Mouse (Mus musculus) midbrain, embryonic 12.5 days (tissue): Measurements from ENCODE around the gene Tcte3. TPM values are rescaled to one million over a fixed set of nuclear protein-coding genes. Genes with fewer than 3 reads are reported as not detected.
"Not testable (repeated sequence)": the region's sequence is repeated elsewhere in the genome, so short reads cannot be mapped to it uniquely, and the experiment has no call there.

Source experiments
- ATAC-seq: fragments of 200-750 bp; cut with Nextera tagmentation; 2 replicates; pipeline ENCODE4 v1.8.0; 2017; ENCODE audit warnings: low read depth, moderate TSS enrichment, moderate library complexity; ENCODE audit not compliant: low FRiP score
- H3K27ac ChIP-seq: fragments of 300-500 bp; sonication (generic); replicated peaks from 2 replicates; pipeline ENCODE4 v1.5.1; 2016; ENCODE audit warnings: mild to moderate bottlenecking
- H3K27me3 ChIP-seq: fragments of 300-500 bp; sonication (generic); 2 replicates; pipeline ENCODE4 v1.6.1; 2016; ENCODE audit warnings: mild to moderate bottlenecking
- H3K36me3 ChIP-seq: fragments of 300-500 bp; sonication (generic); 2 replicates; pipeline ENCODE4 v1.6.1; 2016
- H3K4me1 ChIP-seq: fragments of 300-500 bp; sonication (generic); 2 replicates; pipeline ENCODE4 v1.6.1; 2016
- H3K4me2 ChIP-seq: fragments of 300-500 bp; sonication (generic); replicated peaks from 2 replicates; pipeline ENCODE4 v1.6.1; 2016; ENCODE audit warnings: mild to moderate bottlenecking, moderate library complexity
- H3K4me3 ChIP-seq: fragments of 300-500 bp; sonication (generic); 2 replicates; pipeline ENCODE4 v1.5.1; 2016; ENCODE audit warnings: mild to moderate bottlenecking
- H3K9ac ChIP-seq: fragments of 300-500 bp; sonication (generic); replicated peaks from 2 replicates; pipeline ENCODE4 v1.6.1; 2016; ENCODE audit warnings: mild to moderate bottlenecking, moderate library complexity
- H3K9me3 ChIP-seq: fragments of 300-500 bp; sonication (generic); 2 replicates; pipeline ENCODE4 v1.6.1; 2016; ENCODE audit warnings: mild to moderate bottlenecking
- WGBS: fragments of 180-500 bp; shearing (Covaris S2); methylation state at CpG from one replicate; pipeline ENCODE4 v1.1.7; 2016; 5-methylcytosine and 5-hydroxymethylcytosine counted together
- polyA plus RNA-seq: library from polyadenylated mRNA; unstranded; fragments of >200 nt; fragmentation: Nextera tagmentation; extraction: Ambion mirVana; gene quantifications from 2 replicates; pipeline ENCODE4 v1.2.1, GENCODE M21; 2016

Gene Tcte3
- polyA plus RNA-seq, 1 experiment from 2014 or later, result not detected

DNA sequence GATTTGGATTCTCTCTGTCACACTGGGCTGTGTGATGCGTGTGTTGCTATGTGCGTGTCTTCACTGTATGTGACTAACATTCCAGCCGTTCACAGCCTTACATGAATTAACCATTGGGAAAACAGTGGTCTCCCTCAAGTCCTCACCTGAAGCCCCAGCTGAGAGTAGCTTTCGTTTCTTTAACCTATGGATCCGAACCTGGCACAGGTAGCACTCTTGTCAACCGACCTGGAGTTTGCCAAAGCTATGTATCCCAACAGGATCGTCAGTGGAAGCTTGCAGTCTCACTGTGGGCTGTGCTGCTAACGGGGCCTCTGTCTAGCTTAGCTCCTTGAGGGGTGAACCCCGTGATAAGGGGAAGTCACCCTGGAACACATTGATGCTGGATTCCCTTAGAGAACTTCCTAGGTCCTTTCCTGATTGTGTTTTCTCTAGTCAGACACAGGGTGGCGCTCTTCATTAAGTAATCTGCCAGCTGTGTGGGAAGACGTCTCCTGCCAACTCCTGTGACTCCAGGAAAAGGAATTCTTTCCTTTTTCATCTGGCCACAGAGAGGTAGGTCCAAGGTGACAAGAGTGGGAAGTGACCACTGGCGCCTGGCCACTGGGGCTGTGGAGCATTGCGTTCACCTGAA lies 24.2 kb upstream of the Tcte3 start:
- Histone ChIP-seq H3K36me3 (peaks cover 23% of the 10 kb centered on the region), H3K4me3 (0 out of 2 replicates have a peak overlapping the region, but pooled peaks have one; percentile 9), H3K4me2 (peak overlapping the region; percentile 41), H3K27ac (peak overlapping the region; percentile 70), H3K9me3 (no peaks in the 10 kb centered on the region), H3K9ac (no peak overlapping the region), H3K27me3 (0 out of 2 replicates have a peak, but pooled peaks cover 7% of the 10 kb centered on the region), H3K4me1 (peaks cover 7% of the 10 kb centered on the region)
- 43% methylated on average over 13 of the region's 13 CpGs for WGBS
- peak; percentile 80 for ATAC-seq

GRCm38 (mm10) chr17:15060356-15060755 lies 19.1 kb upstream of the Tcte3 start:
- no peak overlapping the region for H3K9ac ChIP-seq
- ATAC-seq, result no peak
- peaks cover 62% of the 10 kb centered on the region for H3K36me3 ChIP-seq
- 88% methylated on average over 6 of the region's 6 CpGs for WGBS
- no peaks in the 10 kb centered on the region for H3K4me1 ChIP-seq
- no peaks in the 10 kb centered on the region for H3K27me3 ChIP-seq
- H3K4me3 ChIP-seq, result no peak overlapping the region
- H3K9me3 ChIP-seq, result no peaks in the 10 kb centered on the region
- H3K4me2 ChIP-seq, result no peak overlapping the region
- no peak overlapping the region for H3K27ac ChIP-seq

DNA sequence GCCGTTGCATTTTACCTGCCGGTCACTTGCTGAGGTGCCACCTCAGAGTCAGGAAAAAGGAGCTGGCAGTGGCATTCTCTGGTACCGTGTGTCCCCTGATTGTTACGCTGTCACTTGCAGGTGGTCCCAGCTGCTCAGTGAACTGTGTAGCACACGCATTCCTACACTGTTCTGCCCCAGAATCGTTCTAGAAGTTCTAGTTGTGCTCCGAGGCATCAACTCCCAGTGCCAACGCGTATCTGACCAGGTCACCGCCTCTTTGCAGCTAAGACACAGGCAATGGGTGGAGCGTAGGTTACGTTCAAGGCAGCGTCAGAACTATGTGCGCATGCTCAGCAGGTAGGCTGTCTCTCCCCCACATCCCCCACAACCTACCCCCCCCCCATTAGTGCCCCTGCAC lies 18.4 kb upstream of the Tcte3 start:
- H3K4me3 ChIP-seq, result no peak overlapping the region
- H3K9me3 ChIP-seq, result no peaks in the 10 kb centered on the region
- peaks cover 68% of the 10 kb centered on the region for H3K36me3 ChIP-seq
- H3K27me3 ChIP-seq, result no peaks in the 10 kb centered on the region
- no peak overlapping the region for H3K4me2 ChIP-seq
- WGBS, result 94% methylated on average over 14 of the region's 14 CpGs
- no peak for ATAC-seq
- no peaks in the 10 kb centered on the region for H3K4me1 ChIP-seq
- H3K27ac ChIP-seq, result no peak overlapping the region
- H3K9ac ChIP-seq, result no peak overlapping the region

DNA sequence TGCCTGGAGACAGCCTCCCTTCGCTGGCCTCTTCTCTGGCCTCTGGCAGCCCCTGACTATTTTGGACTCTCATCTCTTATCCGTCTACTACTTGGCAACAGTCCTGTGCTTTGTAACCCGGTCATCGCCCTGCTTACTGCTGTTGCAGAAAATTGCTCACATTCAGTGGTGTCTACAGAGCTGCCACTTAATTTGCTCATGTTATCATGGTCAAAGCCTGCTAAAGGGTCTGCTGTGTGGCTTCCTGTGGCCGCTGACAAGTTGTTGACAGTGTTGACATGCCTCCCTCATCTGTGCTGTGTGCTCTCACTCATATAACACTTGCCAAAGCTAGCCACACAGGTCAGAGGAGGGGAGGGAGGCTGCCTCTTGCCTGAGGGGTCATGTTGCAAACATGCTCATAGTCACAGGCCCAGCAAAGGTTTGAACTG lies 16.9 kb upstream of the Tcte3 start:
- H3K9ac ChIP-seq, result no peak overlapping the region
- H3K36me3 ChIP-seq, result peaks cover 68% of the 10 kb centered on the region
- no peaks in the 10 kb centered on the region for H3K4me1 ChIP-seq
- H3K27ac ChIP-seq, result no peak overlapping the region
- H3K4me3 ChIP-seq, result no peak overlapping the region
- no peaks in the 10 kb centered on the region for H3K9me3 ChIP-seq
- no peak overlapping the region for H3K4me2 ChIP-seq
- no peak for ATAC-seq
- no peaks in the 10 kb centered on the region for H3K27me3 ChIP-seq
- 89% methylated on average over 5 of the region's 5 CpGs for WGBS

- Histone ChIP-seq H3K4me3 (no peak overlapping the region), H3K9me3 (no peaks in the 10 kb centered on the region), H3K27ac (no peak overlapping the region), H3K9ac (no peak overlapping the region), H3K4me2 (no peak overlapping the region), H3K27me3 (no peaks in the 10 kb centered on the region), H3K36me3 (peaks cover 49% of the 10 kb centered on the region), H3K4me1 (no peaks in the 10 kb centered on the region)
- ATAC-seq, result no peak
- WGBS, result 93% methylated on average over 4 of the region's 4 CpGs
Measured at GRCm38 (mm10) chr17:15055925-15056324, 14.6 kb upstream of the Tcte3 start.

GRCm38 (mm10) chr17:15053829-15054200 lies 12.5 kb upstream of the Tcte3 start:
- not testable (repeated sequence) for H3K27me3 ChIP-seq, H3K9me3 ChIP-seq, H3K4me3 ChIP-seq, H3K27ac ChIP-seq, ATAC-seq, H3K4me2 ChIP-seq, H3K4me1 ChIP-seq, H3K9ac ChIP-seq
- WGBS, result 93% methylated on average over 13 of the region's 13 CpGs
- H3K36me3 ChIP-seq, result peaks cover 30% of the 10 kb centered on the region

GRCm38 (mm10) chr17:15053183-15053828 lies 12.0 kb upstream of the Tcte3 start:
- WGBS, result 87% methylated on average over 6 of the region's 8 CpGs
- H3K27me3 ChIP-seq, H3K9ac ChIP-seq, H3K27ac ChIP-seq, H3K4me1 ChIP-seq, H3K9me3 ChIP-seq, ATAC-seq, H3K4me3 ChIP-seq, H3K4me2 ChIP-seq: not testable (repeated sequence)
- peaks cover 24% of the 10 kb centered on the region for H3K36me3 ChIP-seq

GRCm38 (mm10) chr17:15052766-15053165 lies 11.5 kb upstream of the Tcte3 start:
- H3K4me3 ChIP-seq, H3K27me3 ChIP-seq, H3K4me2 ChIP-seq, H3K9ac ChIP-seq, H3K4me1 ChIP-seq, H3K27ac ChIP-seq, ATAC-seq, H3K9me3 ChIP-seq: not testable (repeated sequence)
- 64% methylated on average over 1 of the region's 1 CpGs for WGBS
- peaks cover 19% of the 10 kb centered on the region for H3K36me3 ChIP-seq

- not testable (repeated sequence) for H3K4me2 ChIP-seq, H3K4me3 ChIP-seq, H3K36me3 ChIP-seq, H3K9me3 ChIP-seq, H3K27me3 ChIP-seq, H3K9ac ChIP-seq, ATAC-seq, H3K27ac ChIP-seq, H3K4me1 ChIP-seq
- no CpG with 5 or more reads among the region's 1 CpGs for WGBS
Measured at GRCm38 (mm10) chr17:15050338-15050737, 9.1 kb upstream of the Tcte3 start.

- not testable (repeated sequence) for H3K27ac ChIP-seq, H3K36me3 ChIP-seq, H3K9me3 ChIP-seq, H3K27me3 ChIP-seq, H3K4me2 ChIP-seq, H3K9ac ChIP-seq, H3K4me1 ChIP-seq, H3K4me3 ChIP-seq, ATAC-seq
- WGBS, result no CpG with 5 or more reads among the region's 3 CpGs
Measured at GRCm38 (mm10) chr17:15040455-15040854, 833 bp downstream of the Tcte3 start.

- not testable (repeated sequence) for H3K4me3 ChIP-seq, H3K9ac ChIP-seq, ATAC-seq, H3K4me1 ChIP-seq, H3K4me2 ChIP-seq, H3K27me3 ChIP-seq, H3K36me3 ChIP-seq, H3K9me3 ChIP-seq, H3K27ac ChIP-seq
- no CpG with 5 or more reads among the region's 4 CpGs for WGBS
Measured at GRCm38 (mm10) chr17:15031414-15031813, 9.9 kb downstream of the Tcte3 start.

- not testable (repeated sequence) for H3K27me3 ChIP-seq, H3K9ac ChIP-seq, H3K4me2 ChIP-seq, H3K4me3 ChIP-seq, H3K4me1 ChIP-seq, H3K9me3 ChIP-seq, H3K27ac ChIP-seq, ATAC-seq, H3K36me3 ChIP-seq
- no CpG with 5 or more reads among the region's 6 CpGs for WGBS
Measured at GRCm38 (mm10) chr17:15025513-15025912, 15.8 kb downstream of the Tcte3 start.
